Mouse (Mus musculus): ENCODE data around the gene Gm49721.
"Not testable (repeated sequence)": the region's sequence is repeated elsewhere in the genome, so short reads cannot be mapped to it uniquely, and the experiment has no call there.

- TF ChIP-seq GATA1 (IDR thresholded peaks at IDR 0.05; ENCODE audit: borderline replicate concordance, low read length); FLI1 (IDR thresholded peaks at IDR 0.05; ENCODE audit: low read length): not testable (repeated sequence)
Observed at GRCm38 (mm10) chr17:6978287-6979248, at the start of gene Gm49721.
